Mouse (Mus musculus) olfactory bulb, adult 2 months (tissue): ENCODE data around the gene Limch1. TPM values are rescaled to one million over a fixed set of nuclear protein-coding genes. Genes with fewer than 3 reads are reported as not detected.

ENCODE experiments used
- H3K27ac ChIP-seq: fragments of 200-500 bp; 2 replicates; pipeline ENCODE4 v1.5.1; 2012; ENCODE audit warnings: low read depth, low read length; ENCODE audit not compliant: insufficient read depth
- H3K4me1 ChIP-seq: fragments of 200-500 bp; 2 replicates; pipeline ENCODE4 v1.6.1; 2012; ENCODE audit warnings: low read length; ENCODE audit not compliant: control insufficient read depth, insufficient read depth
- H3K4me3 ChIP-seq: fragments of 200-500 bp; 2 replicates; pipeline ENCODE4 v1.5.1; 2012; ENCODE audit warnings: mild to moderate bottlenecking, low read depth, low read length, moderate library complexity; ENCODE audit not compliant: insufficient read depth
- CTCF ChIP-seq: fragments of 200-500 bp; IDR thresholded peaks from 2 replicates; pipeline ENCODE4 v1.5.1; 2012; ENCODE audit warnings: low read depth, mild to moderate bottlenecking, low read length, moderate library complexity; ENCODE audit not compliant: insufficient read depth
- POLR2A ChIP-seq: fragments of 200-500 bp; IDR thresholded peaks from 2 replicates; pipeline ENCODE4 v1.6.1; 2012; ENCODE audit warnings: mild to moderate bottlenecking, low read depth, low read length, moderate library complexity; ENCODE audit not compliant: insufficient read depth
- WGBS: fragments of 180-500 bp; shearing (Covaris S2); methylation state at CpG from one replicate; pipeline ENCODE4 v1.1.7; 2018; 5-methylcytosine and 5-hydroxymethylcytosine counted together
- polyA plus RNA-seq: library from polyadenylated mRNA; stranded (reverse); fragments of >200 nt; gene quantifications from 2 replicates; pipeline ENCODE4 v1.2.4, GENCODE M21; 2012; ENCODE audit warnings: low replicate concordance; ENCODE audit not compliant: missing spikeins, insufficient read depth, insufficient read length

Gene Limch1
- not detected in 2 replicates for polyA plus RNA-seq

DNA sequence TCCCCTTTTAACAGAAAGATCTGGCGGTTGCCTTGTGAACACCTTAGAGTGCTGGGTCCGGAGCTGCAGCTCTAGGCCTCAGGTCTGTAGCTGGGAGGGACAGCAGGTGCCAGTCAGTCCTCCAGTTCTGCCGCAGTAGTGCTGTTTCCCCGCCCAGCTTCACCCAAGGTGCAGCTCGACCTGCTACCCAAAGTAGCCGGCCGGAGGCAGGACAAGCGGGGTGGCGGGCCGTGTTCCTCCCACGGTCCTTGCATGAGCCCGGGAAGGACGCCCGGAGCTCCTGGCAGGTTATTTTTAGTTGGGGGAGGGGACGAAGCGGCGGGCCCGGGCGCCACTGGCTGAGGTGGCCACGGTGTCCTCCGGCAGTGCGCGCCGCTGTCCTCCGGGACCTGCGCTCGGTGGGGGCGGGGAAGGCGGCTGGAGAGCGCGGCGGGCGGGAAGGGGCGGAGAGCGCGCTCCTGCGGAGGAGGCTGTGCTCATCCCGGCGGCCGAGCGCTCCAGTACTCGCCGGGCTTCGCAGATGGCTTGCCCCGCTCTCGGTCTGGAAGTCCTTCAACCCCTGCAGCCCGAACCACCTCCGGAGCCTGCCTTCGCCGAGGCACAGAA lies at the start of gene Limch1:
TSS of gene Limch1 (plus strand) at position 438 of the 606 bp plus-strand sequence.
- TF ChIP-seq POLR2A (no peak), CTCF (no peak)
- Histone ChIP-seq H3K4me3 (peak within 1 kb of the TSS; percentile 87), H3K27ac (peak within 1 kb of the TSS; percentile 76), H3K4me1 (peaks cover 12% of the 10 kb centered on the region)
- WGBS: 2% methylated on average over 50 of the region's 50 CpGs

DNA sequence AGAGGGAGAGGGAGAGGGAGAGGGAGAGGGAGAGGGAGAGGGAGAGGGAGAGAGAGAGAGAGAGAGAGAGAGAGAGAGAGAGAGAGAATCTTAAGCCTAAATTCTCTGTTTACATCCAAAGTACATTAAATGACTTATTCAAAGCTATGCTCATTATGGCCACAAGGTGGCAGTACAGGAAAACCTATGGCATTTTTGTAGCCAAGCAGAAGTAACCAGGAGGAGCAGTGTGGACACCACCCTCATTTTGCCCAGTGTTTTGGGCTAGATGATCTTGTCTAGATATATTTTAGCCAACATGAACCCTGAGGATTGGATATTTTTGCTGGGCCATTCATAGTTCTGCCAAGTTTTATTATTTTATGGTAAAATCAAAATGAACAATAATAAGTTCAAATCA lies 48.5 kb upstream of the Limch1 start:
- Histone ChIP-seq H3K4me1 (no peaks in the 10 kb centered on the region), H3K27ac (no peak overlapping the region), H3K4me3 (no peak overlapping the region)
- TF ChIP-seq POLR2A (no peak), CTCF (no peak)

DNA sequence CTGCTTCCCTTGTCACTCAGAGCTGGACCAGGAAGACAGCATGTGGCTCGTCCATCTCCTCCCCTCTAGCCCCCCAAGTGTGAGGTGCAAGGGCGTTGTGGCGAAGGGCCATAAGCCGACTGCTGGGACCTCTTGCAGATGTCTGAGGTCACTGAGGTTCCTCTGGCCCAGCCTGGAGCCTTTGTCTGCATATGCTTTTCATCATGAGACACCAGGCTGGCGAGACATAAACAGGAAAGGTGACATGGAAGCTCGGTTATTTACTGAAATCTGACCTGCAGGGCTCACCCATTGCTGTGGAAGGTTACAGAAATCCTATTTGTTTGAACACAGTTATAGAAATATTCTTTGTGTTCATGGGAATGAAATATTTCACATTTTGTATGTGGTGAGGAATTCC lies 45.7 kb upstream of the Limch1 start:
- H3K4me1 ChIP-seq: no peaks in the 10 kb centered on the region
- no peak overlapping the region for H3K4me3 ChIP-seq
- 87% methylated on average over 6 of the region's 6 CpGs for WGBS
- no peak overlapping the region for H3K27ac ChIP-seq
- TF ChIP-seq CTCF: no peak
- TF ChIP-seq POLR2A: no peak

- no peaks in the 10 kb centered on the region for H3K4me1 ChIP-seq
- 86% methylated on average over 4 of the region's 4 CpGs for WGBS
- TF ChIP-seq CTCF (no peak), POLR2A (no peak)
- no peak overlapping the region for H3K4me3 ChIP-seq
- no peak overlapping the region for H3K27ac ChIP-seq
These were observed 43.7 kb upstream of the Limch1 start for GRCm38 (mm10) chr5:66701951-66702350.

DNA sequence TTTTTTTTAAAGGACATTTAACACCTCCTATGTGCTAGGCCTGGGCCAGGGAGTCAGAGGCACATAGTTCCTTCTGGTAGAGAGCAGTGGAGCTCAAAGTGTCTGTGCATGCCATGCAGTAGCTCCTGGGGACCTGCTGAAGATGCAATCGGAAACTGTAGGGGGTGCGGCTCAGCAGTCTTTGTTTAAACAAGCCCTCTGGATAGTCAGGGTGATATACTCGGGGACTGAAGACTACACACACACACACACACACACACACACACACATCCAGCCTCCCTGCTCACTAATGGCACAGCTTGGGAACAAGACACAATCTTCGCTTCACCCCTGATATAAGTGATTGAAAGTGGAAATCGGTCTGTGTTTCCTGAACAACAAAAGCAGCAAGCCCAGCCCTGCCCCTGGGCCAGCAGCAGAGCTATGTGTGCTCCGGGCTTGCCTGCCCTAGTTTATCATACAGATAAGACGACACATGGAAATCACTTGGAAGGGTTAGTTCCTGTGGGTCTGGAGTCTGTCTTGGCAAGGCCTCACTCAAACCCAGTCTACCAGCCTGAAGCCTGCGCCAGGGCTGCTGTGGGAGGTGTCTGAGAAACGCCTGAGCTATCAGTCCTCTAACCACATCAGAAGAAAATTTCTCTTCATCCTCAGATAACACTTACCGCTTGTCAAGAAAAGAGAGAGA lies 42.2 kb upstream of the Limch1 start:
- H3K27ac ChIP-seq: no peak overlapping the region
- H3K4me3 ChIP-seq: no peak overlapping the region
- 71% methylated on average over 10 of the region's 10 CpGs for WGBS
- no peaks in the 10 kb centered on the region for H3K4me1 ChIP-seq
- TF ChIP-seq CTCF (no peak), POLR2A (no peak)

DNA sequence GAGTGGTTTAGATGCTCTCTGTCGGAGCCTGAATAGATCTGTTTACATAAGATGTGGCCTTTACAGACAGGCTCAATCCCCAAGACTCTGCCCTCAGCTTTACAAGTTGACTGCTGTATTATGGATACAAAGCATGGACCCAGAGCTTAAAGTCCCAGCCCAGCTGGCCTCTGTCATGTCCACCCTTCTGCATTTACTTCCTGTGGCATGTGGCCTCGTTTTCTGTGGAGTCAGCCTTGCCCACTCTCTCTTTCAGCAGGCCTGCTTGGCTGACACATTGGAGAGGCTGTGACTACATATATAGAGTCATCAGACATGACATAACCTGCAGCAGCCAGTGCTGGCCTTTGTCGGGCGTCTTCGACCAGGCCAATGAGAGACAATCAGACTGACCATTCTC lies 37.8 kb upstream of the Limch1 start:
- H3K4me3 ChIP-seq: no peak overlapping the region
- H3K27ac ChIP-seq: no peak overlapping the region
- TF ChIP-seq POLR2A (no peak), CTCF (no peak)
- WGBS: 91% methylated on average over 5 of the region's 5 CpGs
- H3K4me1 ChIP-seq: no peaks in the 10 kb centered on the region

- TF ChIP-seq CTCF (no peak), POLR2A (no peak)
- Histone ChIP-seq H3K27ac (no peak overlapping the region), H3K4me1 (no peaks in the 10 kb centered on the region), H3K4me3 (no peak overlapping the region)
- WGBS: 3% methylated on average over 4 of the region's 4 CpGs
These were observed 35.1 kb upstream of the Limch1 start for GRCm38 (mm10) chr5:66710445-66711019.

DNA sequence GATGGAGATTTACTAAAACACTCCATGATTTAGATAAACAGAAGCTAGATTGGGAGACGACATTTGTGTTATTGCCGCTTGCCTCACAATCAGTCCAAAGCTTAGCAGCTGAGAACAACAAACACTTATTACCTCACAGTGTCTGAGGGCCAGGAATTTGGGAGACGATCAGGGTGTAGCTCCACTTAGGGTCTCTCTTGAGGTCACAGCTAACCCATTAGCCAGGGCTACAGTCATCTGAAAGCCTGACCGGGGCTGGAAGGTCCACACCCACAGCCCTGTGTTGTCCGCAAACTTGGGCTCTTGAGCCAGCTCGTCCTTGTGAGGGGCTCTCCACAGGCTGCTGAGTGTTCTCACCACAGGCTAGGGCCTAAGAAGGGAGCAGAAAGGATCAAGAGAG lies 32.8 kb upstream of the Limch1 start:
- WGBS: 82% methylated on average over 6 of the region's 6 CpGs
- no peaks in the 10 kb centered on the region for H3K4me1 ChIP-seq
- TF ChIP-seq CTCF (no peak), POLR2A (no peak)
- H3K4me3 ChIP-seq: no peak overlapping the region
- H3K27ac ChIP-seq: no peak overlapping the region

DNA sequence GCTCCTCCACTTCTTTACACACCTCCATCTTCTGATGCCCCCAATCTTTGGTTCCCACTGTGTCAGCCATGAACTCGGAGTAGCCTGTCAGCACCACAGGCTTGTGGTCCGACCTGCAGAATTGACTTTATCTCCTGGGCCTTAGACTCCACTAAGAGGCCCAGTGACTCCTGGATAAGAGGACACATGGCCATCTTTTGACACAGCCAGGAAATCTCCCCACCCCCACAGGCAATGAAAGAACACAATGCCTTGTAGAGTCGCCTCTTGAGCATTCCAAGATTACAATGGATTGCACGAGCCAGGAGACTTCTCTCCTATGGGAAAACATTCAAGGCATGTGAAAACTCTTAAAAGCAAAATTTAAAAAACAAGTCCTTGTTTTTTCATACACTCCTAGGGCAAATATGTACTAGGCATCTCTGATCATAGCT lies 30.1 kb upstream of the Limch1 start:
- Histone ChIP-seq H3K4me1 (no peaks in the 10 kb centered on the region), H3K4me3 (no peak overlapping the region), H3K27ac (no peak overlapping the region)
- TF ChIP-seq CTCF: no peak
- no peak for TF ChIP-seq POLR2A
- 87% methylated on average over 4 of the region's 4 CpGs for WGBS
